Mouse (Mus musculus): ENCODE data around the gene Adam33. TPM values are rescaled to one million over a fixed set of nuclear protein-coding genes. Genes with fewer than 3 reads are reported as not detected.

The Adam33 gene
- total and polyA plus RNA-seq, 3 experiments: 0.17 to 0.21 TPM; not detected in 1

GRCm38 (mm10) chr2:131093577-131093976, 30.0 kb upstream of the Adam33 start:
- no peak overlapping the region for H3K27ac ChIP-seq (ENCODE audit: insufficient read depth, low read depth)
- no peaks in the 10 kb centered on the region for H3K79me2 ChIP-seq (replicated peaks; ENCODE audit: control insufficient read depth, extremely low read depth, insufficient read depth, poor library complexity, severe bottlenecking)
- H3K9me3 ChIP-seq (replicated peaks; ENCODE audit: low read length): no peaks in the 10 kb centered on the region
- H3K4me1 ChIP-seq (ENCODE audit: control insufficient read depth in 1 of 2, insufficient read depth in 2 of 2): peaks cover 2 to 4% of the 10 kb centered on the region in 2 experiments; a peak in 3 of 4 replicates
- TF ChIP-seq CHD2 (IDR thresholded peaks at IDR 0.05; ENCODE audit: low read length): no peak
- TF ChIP-seq RCOR1 (conservative IDR thresholded peaks at IDR 0.05; ENCODE audit: low read depth, low read length): no peak
- no peak for TF ChIP-seq BHLHE40 (IDR thresholded peaks at IDR 0.05; ENCODE audit: low read depth, low read length)
- no peak for TF ChIP-seq CTCF (conservative IDR thresholded peaks at IDR 0.05 in 1 of 2, IDR thresholded peaks at IDR 0.05 in 1 of 2; ENCODE audit: low read depth in 2 of 2, low read length in 2 of 2)
- no peak for TF ChIP-seq ZNF384 (IDR thresholded peaks at IDR 0.05; ENCODE audit: low read depth, low read length)
- no peak for TF ChIP-seq UBTF (IDR thresholded peaks at IDR 0.05; ENCODE audit: low read depth, low read length)
- no peak for TF ChIP-seq IRF4 (IDR thresholded peaks at IDR 0.05; ENCODE audit: low read depth, low read length)
- TF ChIP-seq PAX5 (IDR thresholded peaks at IDR 0.05; ENCODE audit: low read length): no peak
- no peak for TF ChIP-seq SIN3A (IDR thresholded peaks at IDR 0.05; ENCODE audit: low read length)
- TF ChIP-seq NRF1 (IDR thresholded peaks at IDR 0.05; ENCODE audit: low read depth, low read length): no peak
- TF ChIP-seq E2F4 (IDR thresholded peaks at IDR 0.05; ENCODE audit: insufficient replicate concordance, low read depth, low read length): no peak
- TF ChIP-seq EP300 (IDR thresholded peaks at IDR 0.05; ENCODE audit: low read length): no peak
- TF ChIP-seq ZC3H11A (IDR thresholded peaks at IDR 0.05; ENCODE audit: low read depth, low read length): no peak
- TF ChIP-seq USF1 (IDR thresholded peaks at IDR 0.05; ENCODE audit: low read depth, low read length): no peak
- TF ChIP-seq NELFE (IDR thresholded peaks at IDR 0.05; ENCODE audit: low read depth, low read length): no peak
- H3K36me3 ChIP-seq (replicated peaks in 1 of 2; ENCODE audit: control insufficient read depth in 1 of 2, insufficient read depth in 1 of 2, low read length in 1 of 2): no peaks in the 10 kb centered on the region
- in situ Hi-C loops (cut with MboI; ENCODE audit: low pct_ligation_motif_present, low pct_unique_long_range_greater_than_20kb, low sequenced_read_pairs): loop anchor here (5.0 to 25.0 kb wide), 3 partner anchors 69 to 419 kb away; partner anchors contain the start of gene 1700037H04Rik
- DNase-seq (ENCODE audit: extremely low read depth): no peak
- H3K4me2 ChIP-seq (ENCODE audit: insufficient read depth, low read depth, poor library complexity, severe bottlenecking): no peak overlapping the region
- H3K27me3 ChIP-seq (replicated peaks): peaks cover 3% of the 10 kb centered on the region
- dilution Hi-C loops (cut with MboI; ENCODE audit: extremely low pct_ligation_motif_present, extremely low pct_unique_long_range_greater_than_20kb, low sequenced_read_pairs): no loop called here
- H3K4me3 ChIP-seq (replicated peaks in 1 of 3; ENCODE audit: low read depth in 2 of 3, low read length in 2 of 3, poor library complexity in 1 of 3): no peak overlapping the region
- no peak overlapping the region for H3K9ac ChIP-seq (ENCODE audit: insufficient read depth, low read depth)

DNA sequence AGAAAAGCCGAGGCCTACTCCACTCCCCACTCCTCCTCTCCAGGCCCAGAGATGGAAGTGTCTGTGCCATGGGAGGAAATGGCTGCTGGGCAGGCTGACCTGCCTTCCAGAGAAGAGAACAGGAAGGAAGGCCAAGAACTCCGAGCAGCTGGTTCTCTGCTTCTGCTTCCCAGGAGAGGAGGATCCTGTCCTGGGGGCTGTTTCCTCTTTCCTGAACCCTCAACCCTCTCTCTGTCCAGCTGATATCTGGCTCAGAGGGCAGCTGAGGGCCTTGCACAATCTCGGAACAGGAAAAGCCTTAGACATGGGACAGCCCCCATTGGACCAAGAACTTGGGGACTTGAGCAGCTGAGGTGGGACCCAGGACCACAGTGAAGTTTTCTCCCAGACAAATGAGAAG, 27.2 kb upstream of the Adam33 start:
- Histone ChIP-seq H3K4me1 (ENCODE audit: control insufficient read depth in 1 of 2, insufficient read depth in 2 of 2) (peaks cover 0 to 4% of the 10 kb centered on the region in 2 experiments; a peak in 2 of 4 replicates), H3K4me2 (ENCODE audit: insufficient read depth, low read depth, poor library complexity, severe bottlenecking) (no peak overlapping the region), H3K9ac (ENCODE audit: insufficient read depth, low read depth) (no peak overlapping the region), H3K27me3 (replicated peaks) (peaks cover 3% of the 10 kb centered on the region), H3K79me2 (replicated peaks; ENCODE audit: control insufficient read depth, extremely low read depth, insufficient read depth, poor library complexity, severe bottlenecking) (no peaks in the 10 kb centered on the region), H3K4me3 (replicated peaks in 1 of 3; ENCODE audit: low read depth in 2 of 3, low read length in 2 of 3, poor library complexity in 1 of 3) (no peak overlapping the region), H3K9me3 (replicated peaks; ENCODE audit: low read length) (no peaks in the 10 kb centered on the region), H3K27ac (ENCODE audit: insufficient read depth, low read depth) (no peak overlapping the region), H3K36me3 (replicated peaks in 1 of 2; ENCODE audit: control insufficient read depth in 1 of 2, insufficient read depth in 1 of 2, low read length in 1 of 2) (no peaks in the 10 kb centered on the region)
- dilution Hi-C loops (cut with MboI; ENCODE audit: extremely low pct_ligation_motif_present, extremely low pct_unique_long_range_greater_than_20kb, low sequenced_read_pairs): no loop called here
- in situ Hi-C loops (cut with MboI; ENCODE audit: low pct_ligation_motif_present, low pct_unique_long_range_greater_than_20kb, low sequenced_read_pairs): loop anchor here (5.0 to 25.0 kb wide), 3 partner anchors 71 to 421 kb away; partner anchors contain the start of gene 1700037H04Rik
- no peak for DNase-seq (ENCODE audit: extremely low read depth)
- TF ChIP-seq NRF1 (IDR thresholded peaks at IDR 0.05; ENCODE audit: low read depth, low read length) (no peak), SIN3A (IDR thresholded peaks at IDR 0.05; ENCODE audit: low read length) (no peak), ZMIZ1 (IDR thresholded peaks at IDR 0.05; ENCODE audit: low read depth, low read length) (no peak), E2F4 (IDR thresholded peaks at IDR 0.05; ENCODE audit: insufficient replicate concordance, low read depth, low read length) (no peak), JUN (IDR thresholded peaks at IDR 0.05; ENCODE audit: insufficient read depth, low read depth, low read length) (no peak), EP300 (IDR thresholded peaks at IDR 0.05; ENCODE audit: low read length) (no peak), RAD21 (IDR thresholded peaks at IDR 0.05; ENCODE audit: low read depth, low read length) (no peak), TCF12 (IDR thresholded peaks at IDR 0.05; ENCODE audit: low read depth, low read length) (no peak), JUND (conservative IDR thresholded peaks at IDR 0.05; ENCODE audit: low read depth, low read length) (no peak), BHLHE40 (IDR thresholded peaks at IDR 0.05; ENCODE audit: low read depth, low read length) (no peak), MAZ (IDR thresholded peaks at IDR 0.05; ENCODE audit: low read depth, low read length) (no peak), MAX (IDR thresholded peaks at IDR 0.05; ENCODE audit: low read length) (no peak), UBTF (IDR thresholded peaks at IDR 0.05; ENCODE audit: low read depth, low read length) (no peak), GABPA (IDR thresholded peaks at IDR 0.05; ENCODE audit: insufficient replicate concordance, low read depth, low read length) (no peak), ZC3H11A (IDR thresholded peaks at IDR 0.05; ENCODE audit: low read depth, low read length) (no peak), HCFC1 (IDR thresholded peaks at IDR 0.05; ENCODE audit: low read depth, low read length) (no peak), SMC3 (IDR thresholded peaks at IDR 0.05; ENCODE audit: low read depth, low read length) (no peak), ELF1 (IDR thresholded peaks at IDR 0.05; ENCODE audit: low read depth, low read length) (no peak)

Data from CH12.LX (cell line).